Mouse (Mus musculus) E14TG2a.4 (cell line): ENCODE data around the gene Chrnb2.

ENCODE experiments used
- CTCF ChIP-seq: conservative IDR thresholded peaks from 2 replicates; pipeline ENCODE4 v1.5.1; 2014; ENCODE audit warnings: low read length
- POU5F1 ChIP-seq: IDR thresholded peaks from 2 replicates; pipeline ENCODE4 v1.6.1; 2014; ENCODE audit warnings: low read length, borderline replicate concordance

DNA sequence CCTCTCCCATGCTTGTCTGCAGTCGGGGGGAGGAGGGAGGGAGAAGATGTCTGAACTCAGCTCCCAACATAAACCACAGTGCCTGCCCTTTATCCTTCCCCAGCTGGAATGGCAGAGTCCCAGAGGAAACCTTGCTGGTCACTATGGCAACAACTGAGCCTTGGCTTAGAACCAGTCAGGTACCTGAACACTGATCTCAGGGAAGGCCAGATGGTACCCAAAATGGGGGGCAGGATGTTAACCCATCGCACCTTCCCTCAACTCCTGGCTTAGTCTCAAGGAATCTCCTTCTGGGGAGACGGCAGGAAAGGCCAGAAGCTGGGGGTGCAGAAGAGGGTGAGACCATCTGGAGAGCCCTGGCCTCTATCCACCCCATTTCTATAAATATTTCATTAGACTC, 4.6 kb downstream of the Chrnb2 start:
- TF ChIP-seq CTCF = no peak
- TF ChIP-seq POU5F1 = no peak
